Mouse (Mus musculus) erythroblast, embryonic 14.5 days (primary cell): Measurements from ENCODE around the gene Tars. TPM values are rescaled to one million over a fixed set of nuclear protein-coding genes. Genes with fewer than 3 reads are reported as not detected.

Source experiments
- H3K27me3 ChIP-seq: 2 replicates; pipeline ENCODE4 v1.6.1; 2012; ENCODE audit warnings: inconsistent platforms; ENCODE audit not compliant: control insufficient read depth
- H3K36me3 ChIP-seq: 2 replicates; pipeline ENCODE4 v1.6.1; 2012; ENCODE audit warnings: mild to moderate bottlenecking, inconsistent platforms; ENCODE audit not compliant: control insufficient read depth
- H3K4me1 ChIP-seq: 2 replicates; pipeline ENCODE4 v1.6.1; 2012; ENCODE audit warnings: inconsistent platforms; ENCODE audit not compliant: control insufficient read depth
- H3K4me3 ChIP-seq: replicated peaks from 2 replicates; pipeline ENCODE3; 2012; ENCODE audit warnings: moderate library complexity, mild to moderate bottlenecking, inconsistent platforms
- H3K9me3 ChIP-seq: 2 replicates; pipeline ENCODE4 v1.6.1; 2012; ENCODE audit warnings: low read length, inconsistent platforms, mixed read lengths; ENCODE audit not compliant: control insufficient read depth
- GATA1 ChIP-seq: IDR thresholded peaks from 2 replicates; pipeline ENCODE4 v1.6.1; 2012; ENCODE audit warnings: low read length, inconsistent platforms, mixed read lengths
- TAL1 ChIP-seq: IDR thresholded peaks from 3 replicates; pipeline ENCODE4 v1.6.1; 2012; ENCODE audit warnings: low read length, inconsistent platforms, mixed read lengths
- polyA plus RNA-seq: library from polyadenylated mRNA; stranded (reverse); fragments of >175 nt; gene quantifications from 2 replicates; pipeline ENCODE4 v1.2.3, GENCODE M21; 2012

Tars gene
- polyA plus RNA-seq, 1 experiment: 2.5 TPM

DNA sequence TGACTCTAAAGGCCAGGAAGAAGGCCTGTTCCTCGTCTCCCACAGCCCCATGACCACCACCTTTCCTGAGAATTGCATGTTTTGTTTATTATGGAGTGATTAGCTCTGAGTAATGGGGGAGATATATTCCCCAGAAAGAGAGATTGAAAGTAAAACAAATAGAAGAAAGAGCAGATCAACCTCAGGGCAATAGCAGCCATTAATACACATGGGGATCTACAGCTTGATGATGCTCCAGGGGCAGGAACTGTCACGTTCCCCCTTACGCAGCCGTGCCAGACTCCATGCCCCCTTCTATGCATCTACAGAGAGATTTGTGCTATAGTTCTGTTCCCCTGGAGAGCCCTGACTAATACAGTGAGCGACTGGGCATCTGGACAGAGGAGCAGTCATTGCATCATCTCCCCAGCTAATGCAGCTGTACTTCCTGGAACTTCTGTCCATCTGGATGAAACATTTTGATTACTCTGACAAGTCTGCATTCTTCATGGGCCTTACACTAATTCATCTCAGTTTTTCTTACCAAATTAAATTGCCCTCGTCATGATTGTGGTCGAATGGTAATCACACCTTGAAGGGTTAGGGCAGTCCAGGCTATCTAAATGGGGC, 28.9 kb downstream of the Tars start:
- no peak for TF ChIP-seq TAL1
- no peak for TF ChIP-seq GATA1
- no peaks in the 10 kb centered on the region for H3K36me3 ChIP-seq
- no peaks in the 10 kb centered on the region for H3K4me1 ChIP-seq

DNA sequence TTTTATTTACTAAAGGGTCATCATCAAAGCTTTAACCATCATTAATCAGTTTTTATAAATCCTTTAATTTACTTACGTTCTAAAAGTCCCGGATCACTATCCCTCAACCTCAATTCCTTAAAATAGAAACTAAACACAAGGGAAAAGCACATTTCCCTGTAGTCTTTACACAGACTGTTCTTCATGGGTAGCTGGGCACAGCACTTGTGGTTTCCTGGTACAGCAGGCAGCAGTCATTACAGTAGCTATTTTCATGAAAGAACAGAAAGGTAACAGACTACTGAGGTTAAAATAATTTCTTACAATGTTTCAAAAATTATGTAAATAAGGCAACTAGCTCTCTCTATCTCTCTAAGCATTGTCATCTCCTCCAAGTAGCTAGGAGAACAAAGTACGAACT, 29.9 kb downstream of the Tars start:
- Histone ChIP-seq H3K4me1 (no peaks in the 10 kb centered on the region), H3K4me3 (no peak overlapping the region), H3K27me3 (no peaks in the 10 kb centered on the region), H3K36me3 (no peaks in the 10 kb centered on the region), H3K9me3 (no peaks in the 10 kb centered on the region)
- TF ChIP-seq GATA1 (no peak), TAL1 (no peak)

More for the DNA sequence above, 28.9 kb downstream of the Tars start:
- H3K4me3 ChIP-seq: no peak overlapping the region
- H3K27me3 ChIP-seq: no peaks in the 10 kb centered on the region
- H3K9me3 ChIP-seq: no peaks in the 10 kb centered on the region

DNA sequence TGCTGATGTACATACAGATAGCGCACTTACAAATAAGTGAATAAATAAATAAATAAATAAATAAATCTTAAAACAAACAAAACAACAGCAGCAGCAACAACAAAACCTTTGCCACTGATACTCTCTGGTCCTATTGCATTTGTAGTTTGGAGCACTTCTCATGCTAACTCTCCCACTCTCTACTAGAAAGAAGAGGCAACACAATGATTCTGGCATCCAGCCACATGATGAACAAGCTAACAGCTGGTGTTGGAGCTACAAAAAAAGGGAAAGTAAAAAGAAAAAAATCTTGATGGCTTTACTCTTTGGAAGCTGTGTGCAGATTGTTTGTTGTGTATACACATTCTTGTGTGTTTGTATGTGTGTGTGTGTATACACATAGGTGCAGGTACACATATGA, 34.7 kb downstream of the Tars start:
- H3K4me3 ChIP-seq: no peak overlapping the region
- H3K36me3 ChIP-seq: no peaks in the 10 kb centered on the region

DNA sequence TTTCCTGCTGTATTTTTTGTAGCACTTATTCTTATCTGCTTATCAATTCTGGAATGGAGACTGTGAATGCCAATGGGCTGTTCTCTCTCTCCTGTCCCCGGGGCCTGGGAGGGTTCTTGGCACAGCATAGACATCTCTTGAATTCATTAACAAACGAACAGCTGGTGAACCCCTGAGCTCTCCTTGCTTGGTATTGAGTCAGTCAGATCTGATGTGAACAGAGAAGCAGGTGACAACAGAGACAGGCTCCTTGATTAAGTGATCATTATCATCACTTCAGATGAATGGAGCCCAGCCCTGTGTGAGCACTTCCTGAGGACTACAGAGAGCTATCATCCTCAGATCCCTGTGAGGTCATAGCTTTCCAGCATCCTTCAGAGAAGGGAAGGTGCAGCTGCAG, 35.4 kb downstream of the Tars start:
- no peaks in the 10 kb centered on the region for H3K36me3 ChIP-seq
- no peaks in the 10 kb centered on the region for H3K4me1 ChIP-seq
- no peaks in the 10 kb centered on the region for H3K9me3 ChIP-seq
- no peak for TF ChIP-seq GATA1
- no peak overlapping the region for H3K4me3 ChIP-seq
- H3K27me3 ChIP-seq: no peaks in the 10 kb centered on the region

More for the DNA sequence above, 34.7 kb downstream of the Tars start:
- TF ChIP-seq GATA1 (no peak), TAL1 (no peak)
- no peaks in the 10 kb centered on the region for H3K9me3 ChIP-seq
- no peaks in the 10 kb centered on the region for H3K4me1 ChIP-seq
- no peaks in the 10 kb centered on the region for H3K27me3 ChIP-seq

DNA sequence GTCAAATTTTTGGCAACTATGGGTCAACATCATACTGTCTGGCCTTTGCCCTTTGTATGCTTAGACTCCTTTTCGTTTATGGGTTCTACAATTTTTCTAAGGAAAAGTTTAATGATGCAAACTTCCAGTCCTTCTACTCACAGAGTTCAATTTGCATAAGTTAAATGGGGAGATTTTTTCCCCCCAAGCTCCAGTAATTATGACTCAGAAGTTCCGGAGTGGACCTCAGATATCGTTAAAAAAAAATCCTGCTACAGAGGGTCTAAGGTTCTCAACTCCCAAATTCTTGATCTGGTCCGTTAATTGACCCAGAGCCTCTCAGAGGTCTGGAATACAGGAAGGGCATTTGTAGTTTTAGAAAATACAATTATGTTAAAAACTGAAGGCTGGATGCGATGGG, 37.6 kb downstream of the Tars start:
- TF ChIP-seq GATA1: no peak
- no peak for TF ChIP-seq TAL1
- Histone ChIP-seq H3K4me1 (no peaks in the 10 kb centered on the region), H3K36me3 (no peaks in the 10 kb centered on the region), H3K4me3 (no peak overlapping the region), H3K27me3 (no peaks in the 10 kb centered on the region), H3K9me3 (no peaks in the 10 kb centered on the region)

DNA sequence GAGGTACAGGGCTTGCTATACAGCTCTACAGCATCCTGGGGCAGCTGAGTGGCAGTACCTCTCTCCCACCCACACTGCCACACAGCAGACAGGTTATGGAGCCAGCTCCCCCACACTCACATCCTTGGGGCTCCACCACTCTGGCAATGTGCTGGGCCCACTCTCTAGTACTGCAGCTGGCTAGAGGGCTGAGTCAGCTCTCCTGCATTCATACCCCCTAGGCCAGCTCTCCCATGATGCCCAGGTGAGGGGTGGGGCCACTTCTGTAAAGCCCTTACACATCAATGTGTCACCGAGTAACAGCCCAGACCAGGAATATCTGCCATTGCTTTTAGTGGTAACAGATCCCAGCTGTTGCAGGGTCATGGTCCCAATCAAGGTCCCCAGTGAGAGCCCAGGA, 38.6 kb downstream of the Tars start:
- no peaks in the 10 kb centered on the region for H3K9me3 ChIP-seq
- TF ChIP-seq TAL1: no peak
- no peak for TF ChIP-seq GATA1
- H3K36me3 ChIP-seq: no peaks in the 10 kb centered on the region
- H3K27me3 ChIP-seq: no peaks in the 10 kb centered on the region
- no peak overlapping the region for H3K4me3 ChIP-seq
- no peaks in the 10 kb centered on the region for H3K4me1 ChIP-seq

DNA sequence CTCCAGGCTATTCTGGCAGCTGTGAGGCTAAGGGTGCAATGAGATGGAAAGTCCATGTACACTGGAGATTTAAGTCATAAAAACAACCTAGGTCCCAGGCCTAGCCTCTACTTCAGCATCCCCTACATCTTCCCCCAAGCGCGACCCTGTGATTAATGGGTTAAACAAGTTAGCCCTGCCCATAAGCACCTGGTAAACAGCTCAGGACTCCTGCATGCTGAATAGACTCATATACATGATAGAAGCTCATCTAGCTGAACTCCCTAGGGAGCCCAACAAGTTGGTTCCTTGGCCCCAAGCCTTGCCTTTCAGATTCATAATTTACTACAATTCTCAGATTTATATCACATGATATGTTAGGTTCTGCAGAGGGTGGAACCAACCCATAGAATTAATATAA, 42.0 kb downstream of the Tars start:
- H3K4me1 ChIP-seq: no peaks in the 10 kb centered on the region
- no peak for TF ChIP-seq GATA1
- no peaks in the 10 kb centered on the region for H3K36me3 ChIP-seq

DNA sequence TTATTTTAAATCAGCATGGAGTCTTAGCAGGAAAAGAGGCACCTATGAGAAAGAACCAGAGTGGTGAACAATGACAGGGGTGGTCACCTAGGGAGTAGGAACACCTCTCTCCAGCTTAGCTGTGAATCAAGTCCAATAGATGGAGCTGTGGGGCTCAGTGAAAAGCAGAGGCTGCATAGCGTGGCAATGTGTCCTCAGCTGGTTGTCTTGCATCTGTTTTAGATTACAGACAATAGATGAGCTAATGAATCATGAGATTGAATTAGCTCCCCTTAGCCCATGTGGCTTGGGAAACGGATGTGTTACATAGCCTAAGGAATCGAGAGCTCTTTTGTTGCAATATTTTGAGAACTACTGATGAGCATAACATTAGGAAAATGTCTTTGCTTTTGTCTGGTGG, 43.6 kb downstream of the Tars start:
- Histone ChIP-seq H3K36me3 (no peaks in the 10 kb centered on the region), H3K4me3 (no peak overlapping the region), H3K27me3 (no peaks in the 10 kb centered on the region), H3K9me3 (no peaks in the 10 kb centered on the region), H3K4me1 (no peaks in the 10 kb centered on the region)
- TF ChIP-seq GATA1: no peak
- TF ChIP-seq TAL1: no peak

More for the DNA sequence above, 42.0 kb downstream of the Tars start:
- no peaks in the 10 kb centered on the region for H3K27me3 ChIP-seq
- no peaks in the 10 kb centered on the region for H3K9me3 ChIP-seq
- no peak overlapping the region for H3K4me3 ChIP-seq

DNA sequence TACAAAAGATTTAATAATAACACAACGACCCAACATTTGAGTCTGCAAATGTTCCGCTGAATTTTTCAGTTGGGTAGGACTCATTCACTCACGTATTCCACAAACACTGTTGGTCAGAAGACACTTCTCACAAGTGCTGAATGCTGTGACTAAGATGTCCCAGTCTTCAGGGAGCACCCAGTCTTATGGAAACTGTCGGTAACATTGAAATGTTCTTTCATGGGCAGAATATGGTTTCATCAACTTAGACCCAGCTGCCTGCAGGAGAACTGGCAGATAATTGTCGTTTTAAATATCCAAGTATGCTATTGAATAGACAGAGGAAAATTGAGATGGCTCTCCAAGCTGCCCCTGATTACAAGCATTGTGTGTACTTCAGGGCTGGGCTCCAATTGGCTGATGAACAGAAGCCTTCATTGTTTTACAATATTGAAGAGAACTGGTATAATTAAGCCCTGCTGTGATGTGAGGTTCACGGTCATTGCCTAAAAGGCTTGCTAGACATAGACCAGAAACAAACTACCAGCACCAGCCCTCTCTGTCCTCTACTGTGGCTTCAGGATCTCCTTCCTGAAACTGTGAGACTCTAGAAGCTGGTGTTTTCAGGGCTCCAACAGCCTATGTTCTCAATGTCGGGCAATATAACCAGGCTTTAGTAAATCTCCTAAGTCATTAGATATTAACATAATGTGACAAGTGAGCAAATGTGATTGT, 59.8 kb downstream of the Tars start:
- Histone ChIP-seq H3K9me3 (no peaks in the 10 kb centered on the region), H3K36me3 (no peaks in the 10 kb centered on the region), H3K4me3 (no peak overlapping the region), H3K27me3 (no peaks in the 10 kb centered on the region), H3K4me1 (no peaks in the 10 kb centered on the region)
- no peak for TF ChIP-seq TAL1
- no peak for TF ChIP-seq GATA1
